In genomic region chr2:178194908-178195307, GRCm38 (mm10) we compare ENCODE assay signal across 14 mouse cellular contexts.
DNase-seq lines count a peak whose midpoint lies in the region; ATAC-seq and TF ChIP-seq lines count a peak whose summit lies in the region.
"Had no signal": no experiment of that assay in that cellular context is flagged by ENCODE, and none has a peak within 500 bp of the region (broad histone marks: within the 10 kb centered on the region; RNA-seq: fewer than 3 reads in every experiment).

No protein-coding gene starts in this region.

- TF ChIP-seq CTCF in brain, embryonic 14.5 days (IDR thresholded peaks at IDR 0.05; ENCODE audit: borderline replicate concordance, extremely low read depth, insufficient read depth, insufficient read length): no peak

- no peak overlapping the region for H3K9ac ChIP-seq in heart, embryonic 11.5 days (ENCODE audit: low read depth, low read length)
- H3K9ac ChIP-seq in heart, embryonic 12.5 days: no peak overlapping the region
- no peak overlapping the region for H3K9ac ChIP-seq in midbrain, embryonic 13.5 days (replicated peaks)
- H3K9ac ChIP-seq: limb, embryonic 13.5 days; liver, postnatal 0 days had no signal

- no peak overlapping the region for H3K27ac ChIP-seq in heart, embryonic 11.5 days (ENCODE audit: low read depth, low read length)
- H3K27ac ChIP-seq in heart, embryonic 12.5 days (ENCODE audit: poor library complexity, severe bottlenecking): peak overlapping the region; percentile 25; the same call in 1 of the 2 replicates
- H3K27ac ChIP-seq in midbrain, embryonic 13.5 days: peak overlapping the region; percentile 12; the same call in 1 of the 2 replicates
- H3K27ac ChIP-seq: limb, embryonic 13.5 days had no signal

- H3K4me1 ChIP-seq in heart, embryonic 11.5 days (ENCODE audit: control insufficient read depth, insufficient read depth, low read length): peaks cover 8% of the 10 kb centered on the region
- peaks cover 29% of the 10 kb centered on the region for H3K4me1 ChIP-seq in heart, embryonic 12.5 days (replicated peaks)
- peaks cover 24% of the 10 kb centered on the region for H3K4me1 ChIP-seq in midbrain, embryonic 13.5 days (replicated peaks)

- no peak for ATAC-seq in heart, embryonic 11.5 days (replicated peaks; ENCODE audit: insufficient number of reproducible peaks, low FRiP score, low TSS enrichment)
- ATAC-seq in heart, embryonic 12.5 days (ENCODE audit: insufficient number of reproducible peaks, low FRiP score): no peak
- ATAC-seq in midbrain, embryonic 13.5 days: no peak
- ATAC-seq: liver, postnatal 0 days had no signal

- H3K4me3 ChIP-seq in heart, embryonic 11.5 days (ENCODE audit: low read depth, low read length): no peak overlapping the region
- no peak overlapping the region for H3K4me3 ChIP-seq in heart, embryonic 12.5 days
- H3K4me3 ChIP-seq in midbrain, embryonic 13.5 days (replicated peaks): no peak overlapping the region
- H3K4me3 ChIP-seq: erythroblast, embryonic 14.5 days; limb, embryonic 13.5 days had no signal

- no peak for TF ChIP-seq POLR2A in brain, embryonic 14.5 days (IDR thresholded peaks at IDR 0.05; ENCODE audit: borderline replicate concordance, extremely low read depth, insufficient read depth, insufficient read length, poor library complexity, severe bottlenecking)

- no peaks in the 10 kb centered on the region for H3K36me3 ChIP-seq in heart, embryonic 11.5 days (ENCODE audit: control insufficient read depth, insufficient read depth, low read length)
- no peaks in the 10 kb centered on the region for H3K36me3 ChIP-seq in heart, embryonic 12.5 days
- H3K36me3 ChIP-seq in midbrain, embryonic 13.5 days: no peaks in the 10 kb centered on the region
- H3K36me3 ChIP-seq: limb, embryonic 13.5 days had no signal

- 25% methylated on average over 5 of the region's 5 CpGs for WGBS in heart, embryonic 11.5 days (ENCODE audit: insufficient replicate concordance)
- WGBS in heart, embryonic 12.5 days: 25% methylated on average over 5 of the region's 5 CpGs
- 63% methylated on average over 5 of the region's 5 CpGs for WGBS in midbrain, embryonic 13.5 days

- peak; percentile 91 for DNase-seq in heart, adult 11 months
- peak; percentile 39 for DNase-seq in brain, embryonic 14.5 days (ENCODE audit: low read depth)
- DNase-seq in ovary, postnatal 10 days (ENCODE audit: low spot score): no peak
- no peak for DNase-seq in ovary, adult 18-20 months (ENCODE audit: low spot score)
- no peak for DNase-seq in adrenal gland, postnatal 10 days
- DNase-seq: adrenal gland, postnatal 25 days; kidney, adult 2 months; liver, postnatal 0 days; lung, postnatal 4 days had no signal

- no peak overlapping the region for H3K4me2 ChIP-seq in heart, embryonic 11.5 days
- peak overlapping the region; percentile 8; the same call in 1 of the 2 replicates for H3K4me2 ChIP-seq in heart, embryonic 12.5 days
- no peak overlapping the region for H3K4me2 ChIP-seq in midbrain, embryonic 13.5 days (replicated peaks)
- H3K4me2 ChIP-seq: limb, embryonic 13.5 days had no signal

- H3K27me3 ChIP-seq in heart, embryonic 11.5 days (ENCODE audit: control insufficient read depth, insufficient read depth, low read length): no peaks in the 10 kb centered on the region
- H3K27me3 ChIP-seq in heart, embryonic 12.5 days (replicated peaks): no peaks in the 10 kb centered on the region
- no peaks in the 10 kb centered on the region for H3K27me3 ChIP-seq in midbrain, embryonic 13.5 days
- H3K27me3 ChIP-seq: limb, embryonic 13.5 days had no signal

- no peaks in the 10 kb centered on the region for H3K9me3 ChIP-seq in heart, embryonic 11.5 days (replicated peaks; ENCODE audit: control insufficient read depth, low read length)
- H3K9me3 ChIP-seq in heart, embryonic 12.5 days (replicated peaks): no peaks in the 10 kb centered on the region
- no peaks in the 10 kb centered on the region for H3K9me3 ChIP-seq in midbrain, embryonic 13.5 days
- H3K9me3 ChIP-seq: limb, embryonic 13.5 days had no signal

Comparison
In these comparisons a context has a peak if more than half of its experiments do, and no peak if none do; other contexts are left out.
1. DNase-seq: peak in heart, adult 11 months (single experiment) and brain, embryonic 14.5 days (single experiment); none in ovary, postnatal 10 days (single experiment), ovary, adult 18-20 months (single experiment) and adrenal gland, postnatal 10 days (single experiment).